Mouse (Mus musculus) adrenal gland, adult 10 weeks (tissue): ENCODE measurements around the gene Gja10. TPM values are rescaled to one million over a fixed set of nuclear protein-coding genes. Genes with fewer than 3 reads are reported as not detected.

Experiments used
- polyA plus RNA-seq: library from polyadenylated mRNA; stranded (reverse); fragments of 350-450 nt; fragmentation: Illumina TruSeq; extraction: RNeasy Lipid Tissue Mini Kit (QIAGEN cat#74804); gene quantifications from one replicate; pipeline ENCODE4 v1.2.3, GENCODE M21; 2014; ENCODE audit warnings: low read depth, low replicate concordance

Gene Gja10
- polyA plus RNA-seq: not detected

DNA sequence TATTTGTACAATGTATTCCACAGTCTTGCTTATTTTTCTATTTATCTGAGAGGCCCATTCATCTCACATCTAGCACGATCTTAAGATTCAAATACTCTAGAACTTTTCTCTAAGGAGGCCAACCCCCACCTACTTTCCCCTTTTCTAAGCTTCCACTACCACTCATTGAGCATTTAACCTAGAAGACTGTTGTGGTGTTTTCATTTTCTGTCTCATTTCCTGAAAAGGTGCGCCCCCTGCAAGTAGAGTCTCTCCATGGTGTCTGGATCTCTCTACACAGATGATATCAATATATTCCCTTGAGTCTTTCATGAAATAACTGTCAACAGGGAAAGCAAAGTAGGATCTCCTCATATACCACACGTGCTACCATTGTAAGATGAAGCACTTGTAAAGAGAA is at the start of gene Gja10:
TSS of gene Gja10 (minus strand) at position 101 of the 400 bp plus-strand sequence.

DNA sequence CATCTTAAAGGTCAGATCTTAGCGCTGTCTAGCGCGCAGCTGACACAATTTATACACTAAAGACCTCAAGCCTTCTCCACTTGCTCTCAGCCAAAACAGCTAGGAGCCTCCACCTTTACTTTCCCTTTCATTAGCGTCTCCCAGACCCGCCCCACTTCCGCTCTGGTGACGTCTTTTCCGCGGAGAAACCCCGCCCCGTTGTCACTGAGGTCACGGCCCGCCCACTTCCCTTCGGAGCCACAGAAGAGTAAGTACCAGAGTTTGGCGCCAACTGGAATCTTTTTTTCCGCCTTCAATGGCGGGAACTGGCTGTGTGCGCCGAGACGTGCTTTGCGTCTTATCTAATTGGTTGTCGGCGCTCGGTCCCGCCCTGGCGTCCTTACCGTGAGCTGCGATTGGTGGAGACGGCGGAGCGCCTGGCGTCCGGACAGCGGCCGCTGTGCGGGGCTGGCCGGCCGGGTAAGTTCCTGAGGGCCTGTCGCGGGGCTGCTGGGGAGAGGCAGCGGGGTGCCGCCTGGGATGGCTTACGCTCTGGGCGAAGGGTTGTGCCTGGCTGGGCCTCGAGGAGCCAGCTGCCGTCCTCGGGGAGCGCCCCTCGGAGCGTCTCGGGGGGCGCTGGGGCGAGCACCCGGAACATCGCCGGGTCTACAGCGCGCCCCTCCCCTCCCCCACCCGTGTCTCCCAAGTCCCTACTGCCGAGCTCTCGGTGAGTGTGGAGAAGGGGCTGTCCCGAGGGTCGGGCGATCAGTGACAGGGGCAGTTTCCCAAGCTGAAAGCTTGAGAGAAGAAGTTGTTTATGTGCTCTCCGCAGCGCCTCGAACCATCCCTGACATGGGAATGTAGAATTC is 12.7 kb upstream of the Gja10 start, which contains the start of gene Casp8ap2:
TSS of gene Casp8ap2 (plus strand) at position 418 of the 848 bp plus-strand sequence.

Other genes with a start within 250 kb of the Gja10 start
- 26.2 TPM for gene Casp8ap2, start 12.7 kb upstream of the Gja10 start, polyA plus RNA-seq
- 26.4 TPM for gene Mdn1, start 54.4 kb upstream of the Gja10 start, polyA plus RNA-seq
- 134 TPM for gene Lyrm2, start 197.5 kb upstream of the Gja10 start, polyA plus RNA-seq